Mouse (Mus musculus): ENCODE results near the gene March5.
A peak's percentile ranks its signal among the peaks of the same experiment; 100 is the strongest.

GRCm38 (mm10) chr19:37233561-37234539, 26.5 kb downstream of the March5 start:
- TF ChIP-seq CTCF (IDR thresholded peaks at IDR 0.05; ENCODE audit: low read depth) (peak; percentile 35; the same call in 1 of the 2 replicates), EP300 (optimal IDR thresholded peaks at IDR 0.05) (no peak)
